Mouse (Mus musculus): ENCODE results near the gene Cysltr2.

The Cysltr2 gene

DNA sequence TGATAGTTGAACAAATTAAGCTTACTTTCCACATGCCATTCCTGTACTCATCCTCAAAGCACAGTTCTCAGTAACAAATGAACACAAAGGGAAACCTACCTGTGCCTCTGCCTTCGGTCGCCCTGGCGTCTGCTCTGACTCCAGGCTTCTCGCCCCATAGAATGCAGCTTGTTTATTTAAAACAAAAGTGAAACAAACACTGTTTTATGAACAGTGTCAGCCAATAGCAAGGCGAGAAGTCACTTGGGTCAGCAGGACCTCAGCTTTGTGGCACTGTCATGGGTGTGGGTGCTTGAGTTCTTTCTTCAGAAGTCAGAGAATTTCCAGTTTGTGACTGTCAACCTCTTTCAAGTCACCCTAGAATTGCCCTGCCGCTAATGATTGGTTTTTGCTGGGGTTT, at the start of gene Cysltr2:
TSS of gene Cysltr2 (minus strand) at position 178 of the 400 bp plus-strand sequence.
- no peak for DNase-seq (ENCODE audit: low read depth, low spot score)

DNA sequence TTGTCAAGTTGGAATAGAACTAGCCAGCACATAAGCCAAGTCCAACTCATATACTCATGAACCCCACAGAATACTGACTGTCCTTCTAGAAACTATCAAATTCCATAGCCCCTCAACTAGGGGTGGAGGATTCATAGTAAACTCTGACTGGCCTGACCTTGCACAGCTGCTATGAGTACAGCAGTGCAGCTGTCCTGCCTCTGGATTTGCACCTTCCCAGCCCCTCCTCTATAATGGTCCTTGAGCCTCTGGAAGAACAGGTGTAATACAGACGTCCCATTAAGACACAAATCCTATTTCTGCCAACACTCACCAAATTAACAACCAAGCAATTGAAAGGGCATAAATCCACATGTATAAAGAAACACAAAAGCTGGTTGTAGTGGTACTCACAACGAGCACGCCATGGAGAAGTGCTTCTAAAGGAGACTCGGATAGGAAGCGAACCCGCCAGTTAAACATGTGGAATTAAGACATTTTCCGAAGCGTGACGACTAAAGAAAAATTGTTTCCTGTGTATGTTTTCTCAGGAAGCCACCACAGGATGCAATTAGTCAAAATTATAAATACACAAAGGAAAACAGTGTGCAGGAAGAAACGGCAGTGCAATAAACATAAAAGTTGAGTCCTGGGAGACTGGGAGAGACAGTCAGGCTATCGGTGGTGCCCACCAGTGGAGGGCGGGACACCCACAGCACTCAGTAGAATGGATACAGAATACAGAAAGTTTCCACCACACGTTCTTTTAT, 46.1 kb upstream of the Cysltr2 start:
- no peak for DNase-seq (ENCODE audit: low read depth, low spot score)

DNA sequence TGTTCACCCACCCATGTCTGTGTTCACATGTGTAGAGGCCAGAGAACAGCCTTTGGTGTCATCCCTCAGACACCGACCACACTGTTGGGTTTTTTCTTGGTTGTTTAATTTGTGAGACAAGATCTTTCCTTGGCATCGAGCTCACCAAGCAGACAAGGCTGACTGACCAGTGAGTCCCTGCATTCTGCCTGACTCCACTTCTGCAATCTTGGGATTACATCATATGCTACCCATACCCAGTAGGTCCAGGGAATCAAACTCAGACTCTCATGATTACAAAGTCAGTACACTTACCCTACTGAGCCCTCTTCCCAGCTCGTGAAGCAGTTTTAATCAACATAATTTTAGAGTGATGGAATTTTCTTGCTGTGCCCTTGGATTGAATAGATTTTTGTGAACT, 44.0 kb upstream of the Cysltr2 start:
- no peak for DNase-seq (ENCODE audit: low read depth, low spot score)

DNA sequence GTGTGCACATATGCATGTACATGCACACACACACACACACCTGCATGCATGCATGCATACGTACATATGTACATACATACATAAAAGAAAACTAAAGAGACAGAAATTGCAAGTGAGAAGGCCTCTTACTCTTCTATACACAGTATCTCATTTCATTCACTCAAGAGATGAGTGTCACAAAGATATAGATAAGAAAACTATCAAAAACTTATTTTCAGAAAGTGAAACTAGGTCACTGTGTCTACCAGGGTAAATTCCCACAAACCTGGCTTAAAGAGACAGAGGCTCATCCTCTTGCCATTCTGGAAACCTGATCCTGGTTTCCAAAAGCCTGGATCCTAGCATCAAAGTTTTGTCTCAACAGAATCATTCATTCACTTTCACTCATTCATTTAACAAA, 39.3 kb upstream of the Cysltr2 start:
- no peak for DNase-seq (ENCODE audit: low read depth, low spot score)

DNA sequence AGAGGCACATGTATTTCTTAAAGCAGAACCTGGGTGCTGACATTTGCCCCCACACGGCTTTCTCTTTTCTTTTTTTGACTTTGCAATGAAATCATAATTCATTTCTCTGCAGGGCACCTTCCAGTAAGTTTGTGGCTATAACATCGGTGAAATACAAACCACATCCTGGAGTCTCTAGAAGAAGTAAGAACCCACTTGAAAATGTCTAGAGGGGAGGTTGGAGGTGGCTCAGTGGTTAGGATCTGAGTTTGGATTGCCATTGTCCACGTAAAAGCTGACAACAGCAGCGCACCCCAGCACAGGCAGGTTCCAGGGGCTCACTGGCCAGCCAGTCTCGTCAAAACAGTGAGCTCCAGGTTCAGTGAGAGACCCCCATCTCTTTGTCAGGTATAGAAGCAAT, 38.8 kb upstream of the Cysltr2 start:
- DNase-seq (ENCODE audit: low read depth, low spot score) = no peak

DNA sequence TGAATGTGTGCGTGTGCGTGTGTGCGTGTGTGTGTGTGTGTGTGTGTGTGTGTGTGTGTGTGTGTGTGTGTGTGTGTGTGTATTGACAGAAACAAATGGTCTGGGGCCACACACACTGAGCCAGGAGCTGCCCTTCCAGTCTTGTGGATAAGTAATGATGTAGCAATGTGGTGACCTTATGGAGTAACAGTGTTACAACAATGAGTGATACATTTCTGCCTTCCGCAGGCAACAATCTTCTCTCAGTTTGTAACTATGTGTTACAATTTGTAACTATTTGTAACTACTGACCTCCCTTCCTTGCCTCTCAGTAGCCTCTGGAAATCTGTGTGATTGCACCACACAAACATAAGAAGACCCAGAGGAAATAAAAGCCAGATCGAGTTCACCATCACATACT, 38.3 kb upstream of the Cysltr2 start:
- DNase-seq (ENCODE audit: low read depth, low spot score) = no peak

DNA sequence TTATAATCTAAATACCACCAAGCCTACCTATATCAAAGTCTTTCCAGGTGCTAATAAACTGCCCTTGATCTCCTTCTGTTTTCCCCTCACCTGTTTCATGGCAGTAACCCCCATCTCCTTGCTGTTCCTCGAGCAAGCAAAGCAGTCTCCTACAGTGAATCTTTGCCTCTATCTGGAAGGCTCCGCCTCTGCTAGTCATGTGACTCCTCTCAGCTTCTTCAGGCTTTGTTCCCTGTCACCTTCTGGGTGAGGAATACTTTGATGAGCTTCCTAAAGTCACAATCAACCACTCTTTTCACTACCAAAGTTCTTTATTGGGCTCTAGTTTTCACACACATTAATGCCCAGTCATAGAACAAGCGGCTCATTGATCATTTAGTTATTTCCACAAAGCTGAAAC, 37.5 kb upstream of the Cysltr2 start:
- DNase-seq (ENCODE audit: low read depth, low spot score) = no peak

DNA sequence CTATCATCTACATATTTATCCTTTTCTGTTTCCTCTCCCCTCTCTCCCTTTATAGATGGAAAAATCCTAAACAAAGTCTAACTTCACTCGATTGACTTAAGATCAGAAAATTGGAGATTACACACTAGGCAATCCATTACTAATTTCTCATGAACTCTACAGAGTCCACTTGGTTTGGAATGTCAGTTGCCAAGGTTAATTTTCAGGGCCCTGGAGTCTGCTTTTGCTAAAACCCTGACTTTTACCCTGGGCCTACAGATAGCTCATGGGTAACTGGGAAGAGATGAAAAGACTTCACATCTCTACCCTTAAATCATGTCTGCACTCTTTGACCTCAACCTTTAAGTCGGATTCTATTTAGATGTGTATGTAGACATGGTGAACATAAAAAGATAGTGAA, 34.6 kb upstream of the Cysltr2 start:
- DNase-seq (ENCODE audit: low read depth, low spot score) = no peak

DNA sequence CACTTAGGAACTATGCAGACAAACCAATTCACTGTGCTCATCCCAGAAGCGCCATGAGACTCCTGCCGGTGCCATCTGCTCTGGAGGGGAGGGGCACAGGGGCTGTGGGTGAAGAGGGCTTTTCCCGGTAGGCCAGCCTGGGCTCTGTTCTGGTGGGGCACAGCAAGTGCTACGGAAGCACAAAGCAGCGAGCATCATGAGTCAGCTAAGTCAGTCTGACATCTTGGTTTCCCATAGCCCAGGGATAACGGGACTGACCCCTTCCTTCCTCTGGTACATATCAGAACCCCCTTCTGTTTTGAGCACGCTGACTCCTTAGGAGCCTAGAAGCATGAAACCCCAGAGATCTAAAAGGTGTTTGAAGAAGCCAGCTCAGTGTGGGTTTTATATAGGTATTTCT, 15.5 kb upstream of the Cysltr2 start:
- DNase-seq (ENCODE audit: low read depth, low spot score) = no peak

DNA sequence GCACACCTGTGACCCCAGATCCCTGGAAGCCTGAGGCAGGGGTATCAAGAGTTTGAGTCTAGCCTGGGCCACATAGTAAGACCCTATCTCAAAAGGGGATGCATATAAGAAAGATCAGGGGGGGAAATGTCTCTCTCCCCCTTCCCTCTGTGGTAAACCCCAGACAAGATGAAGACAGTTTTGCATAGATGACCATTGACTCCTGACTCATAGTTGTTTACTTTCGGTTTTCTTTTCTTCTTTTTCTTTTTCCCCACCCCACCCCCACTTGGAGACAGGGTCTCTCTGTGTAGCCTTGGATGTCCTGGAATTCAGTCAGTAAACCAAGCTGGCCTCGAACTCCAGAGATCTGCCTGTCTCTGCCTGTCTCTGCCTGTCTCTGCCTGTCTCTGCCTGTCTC, 9.8 kb upstream of the Cysltr2 start:
- no peak for DNase-seq (ENCODE audit: low read depth, low spot score)

DNA sequence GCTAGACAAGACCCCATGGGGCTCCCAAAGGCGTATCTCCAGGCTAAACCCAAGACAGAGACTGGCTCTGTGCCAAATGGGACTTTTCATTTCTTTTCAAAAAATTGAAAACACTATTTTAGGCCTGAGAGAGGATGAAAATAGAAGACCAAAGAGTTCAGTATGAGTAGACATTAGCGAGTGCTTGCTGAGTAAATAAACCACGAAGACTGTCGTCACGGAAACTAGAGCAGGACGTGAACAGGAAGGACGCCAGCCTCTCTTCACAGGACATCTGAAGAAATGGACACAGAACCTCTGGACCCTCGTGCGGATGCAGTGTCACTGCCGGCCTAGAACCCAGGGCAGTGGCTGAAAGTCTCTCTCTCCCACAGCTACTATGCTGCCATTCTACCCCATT, 8.8 kb upstream of the Cysltr2 start:
- DNase-seq (ENCODE audit: low read depth, low spot score) = no peak

DNA sequence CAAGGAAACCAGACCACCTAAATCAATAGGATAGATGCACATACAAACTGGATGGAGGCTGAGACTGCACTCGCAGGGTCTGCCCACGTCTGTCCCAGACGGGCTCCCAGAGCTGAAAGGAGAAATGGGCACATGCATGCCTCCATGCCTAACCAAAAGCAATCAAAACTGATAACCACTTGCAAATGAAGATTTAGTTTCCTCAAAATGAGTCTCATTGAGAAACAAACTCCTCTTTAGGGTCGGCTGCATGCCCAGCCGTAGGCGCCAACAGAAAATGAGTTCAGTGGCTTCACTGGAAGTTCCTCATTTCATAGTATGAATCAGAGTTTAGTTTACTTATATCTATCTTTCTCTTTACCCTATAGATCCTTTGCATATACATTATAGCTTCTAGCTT, 7.9 kb upstream of the Cysltr2 start:
- DNase-seq (ENCODE audit: low read depth, low spot score) = no peak

DNA sequence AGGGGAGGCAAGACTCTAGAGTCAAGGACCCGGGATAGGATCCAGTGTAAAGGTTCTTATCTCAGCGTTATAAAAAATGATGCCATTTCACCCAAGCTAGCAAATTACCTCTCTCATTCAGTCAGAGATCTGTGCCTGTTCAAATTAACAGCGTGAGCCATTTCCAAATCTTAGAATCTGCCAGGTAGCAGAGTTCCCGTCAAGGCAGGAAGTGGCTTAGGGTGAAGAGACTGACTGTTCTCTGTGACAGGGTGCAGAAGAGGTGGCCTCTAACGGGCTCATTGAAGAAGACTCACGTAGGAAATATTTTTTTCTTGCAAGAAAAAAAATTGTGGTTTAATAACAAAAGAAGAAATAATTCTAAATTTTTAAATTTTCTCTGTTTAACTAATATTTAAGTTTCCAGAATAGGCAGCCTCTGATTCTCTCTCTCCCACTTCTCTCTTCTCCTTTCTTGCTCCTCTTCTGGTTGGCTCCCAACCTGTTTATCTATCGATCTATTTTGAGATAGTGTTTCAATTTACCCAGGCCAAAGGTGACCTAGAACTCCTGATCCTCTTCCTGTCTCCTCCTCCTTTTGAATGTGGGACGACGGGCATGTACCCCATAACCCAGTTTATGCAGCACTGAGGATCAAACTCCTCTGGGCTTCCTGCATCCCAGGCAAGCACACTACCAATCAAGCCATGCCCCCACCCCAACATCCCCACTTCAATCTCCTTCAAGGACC, 3.5 kb downstream of the Cysltr2 start:
- no peak for DNase-seq (ENCODE audit: low read depth, low spot score)

DNA sequence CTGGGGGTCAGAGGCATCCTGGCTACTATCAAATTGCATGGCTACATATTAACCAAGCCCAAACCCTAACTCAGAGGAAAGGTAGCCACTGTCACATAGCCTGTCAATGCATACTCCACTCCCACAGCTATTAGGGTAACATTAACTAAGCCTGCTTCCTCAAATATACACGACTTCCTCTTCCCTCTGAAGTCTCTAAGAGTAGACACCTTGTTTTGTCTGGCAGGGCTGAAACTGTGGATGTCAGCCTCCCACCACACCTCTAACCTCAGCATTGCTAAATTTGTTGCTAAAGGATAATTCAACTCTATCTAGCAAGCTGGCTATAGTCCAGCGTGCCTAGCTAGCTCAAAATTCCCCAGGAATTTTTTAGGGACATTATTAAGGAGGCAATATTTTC, 7.2 kb downstream of the Cysltr2 start:
- no peak for DNase-seq (ENCODE audit: low read depth, low spot score)

DNA sequence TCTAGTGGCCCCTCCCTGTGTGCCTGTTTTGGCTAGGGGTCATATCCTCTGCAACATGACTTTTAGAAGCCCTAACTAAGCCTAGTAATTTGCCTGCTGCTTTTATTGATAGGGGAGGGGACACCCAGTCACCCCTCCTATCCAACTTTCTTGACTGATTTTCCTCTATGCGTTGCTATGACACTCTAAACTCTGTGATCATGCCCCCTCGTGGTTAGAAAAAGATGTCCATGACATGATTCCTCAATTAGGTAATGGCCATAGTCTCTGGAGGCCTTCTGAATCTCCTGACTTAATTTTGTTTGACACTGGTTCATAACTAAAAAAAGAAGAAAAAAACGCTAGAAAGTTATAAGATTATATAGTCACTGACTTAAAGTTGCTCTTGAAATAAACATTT, 15.6 kb downstream of the Cysltr2 start:
- no peak for DNase-seq (ENCODE audit: low read depth, low spot score)

DNA sequence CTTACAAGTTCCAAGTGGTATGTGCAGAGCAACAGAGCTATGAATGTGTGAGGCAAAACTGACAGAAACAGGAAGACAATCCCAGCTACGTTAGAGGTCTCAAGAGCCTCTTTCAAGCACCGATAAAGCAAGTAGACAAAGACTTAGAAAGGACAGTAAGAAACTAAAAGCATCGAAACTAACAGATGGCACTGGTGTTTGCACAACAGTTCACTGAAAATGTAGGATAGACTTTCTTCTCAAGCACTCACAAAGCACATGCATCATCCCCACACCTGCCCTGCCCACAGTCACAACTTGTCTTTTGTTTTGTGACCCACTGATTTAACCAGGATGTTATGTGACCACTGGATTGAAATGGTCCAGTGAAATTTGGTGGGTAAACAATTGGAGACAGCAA, 17.7 kb downstream of the Cysltr2 start:
- no peak for DNase-seq (ENCODE audit: low read depth, low spot score)

DNA sequence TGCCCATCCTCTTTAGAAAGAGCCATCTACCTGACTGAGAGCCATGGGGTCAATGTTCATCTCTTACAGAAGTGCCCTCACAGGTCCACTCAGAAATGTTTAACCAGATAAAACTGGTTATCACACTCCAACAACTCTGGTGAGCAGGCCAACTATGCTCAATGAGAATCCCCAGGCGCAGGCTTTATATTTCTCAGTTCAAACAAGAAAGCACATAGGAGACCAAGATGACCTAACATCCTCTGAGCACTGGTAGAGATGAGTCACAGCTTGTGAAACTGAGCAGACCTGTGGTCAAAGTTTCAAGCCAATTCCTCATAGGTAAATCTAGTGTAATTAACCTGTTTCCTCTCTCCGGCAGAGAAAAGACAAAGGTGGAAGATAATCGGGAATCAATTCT, 31.6 kb downstream of the Cysltr2 start:
- DNase-seq (ENCODE audit: low read depth, low spot score) = no peak

DNA sequence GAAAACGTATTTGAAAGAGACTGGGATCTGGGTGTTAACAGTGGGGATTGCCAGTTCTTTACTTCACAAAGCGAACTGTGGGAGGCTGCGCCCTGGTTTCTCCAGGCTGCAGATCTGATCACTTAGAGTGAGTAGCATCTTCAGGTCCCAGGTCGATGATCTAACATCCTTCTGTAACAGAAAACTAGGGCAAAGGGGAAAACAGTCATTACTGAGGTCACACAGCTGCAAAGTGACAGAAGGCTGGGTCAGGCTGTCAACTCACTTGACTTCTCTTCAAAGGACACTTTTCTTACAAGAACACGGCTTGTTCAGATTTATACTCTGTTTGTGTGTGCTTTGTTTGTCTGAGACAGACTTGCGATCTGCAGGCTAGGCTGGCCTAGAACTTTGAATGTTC, 33.5 kb downstream of the Cysltr2 start:
- no peak for DNase-seq (ENCODE audit: low read depth, low spot score)

DNA sequence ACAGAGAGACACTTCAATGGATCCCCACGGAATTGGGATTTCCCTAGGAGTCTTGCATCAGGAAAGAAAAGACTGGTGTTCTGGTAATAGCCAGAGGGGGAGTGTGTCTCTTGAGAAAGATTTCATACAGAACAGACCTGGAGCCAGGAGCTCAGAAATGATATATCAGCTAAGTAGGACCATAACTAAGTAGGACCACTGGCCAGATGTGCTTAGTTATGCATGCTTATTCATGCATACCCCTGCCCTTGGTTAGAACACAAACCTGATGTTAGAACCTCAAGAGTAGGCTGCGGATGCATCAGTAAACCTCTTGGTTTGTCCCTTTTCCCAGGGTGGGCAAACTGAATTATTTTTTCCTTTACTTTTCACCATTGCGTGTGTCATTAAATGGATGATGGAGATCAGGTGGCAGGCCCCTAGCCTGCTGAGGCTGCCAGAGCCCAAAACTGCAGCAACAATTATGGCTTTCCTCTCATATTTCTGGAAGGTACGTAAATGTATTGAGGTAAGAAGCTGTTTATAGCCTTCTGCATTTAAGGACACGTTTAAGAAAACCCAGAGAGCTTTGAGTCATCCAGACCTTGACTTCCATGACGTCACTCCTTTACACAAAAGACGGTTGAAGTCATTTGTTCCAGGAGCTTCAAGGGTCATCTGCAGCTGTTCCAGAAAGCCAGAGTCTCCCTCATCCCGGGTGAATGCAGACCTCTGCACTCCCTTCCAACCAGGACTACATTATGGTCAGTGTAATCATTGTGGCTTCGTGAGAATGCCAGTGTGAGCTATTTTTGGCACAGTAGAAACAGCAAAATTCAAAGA, 35.0 kb downstream of the Cysltr2 start:
- DNase-seq (ENCODE audit: low read depth, low spot score) = no peak

DNA sequence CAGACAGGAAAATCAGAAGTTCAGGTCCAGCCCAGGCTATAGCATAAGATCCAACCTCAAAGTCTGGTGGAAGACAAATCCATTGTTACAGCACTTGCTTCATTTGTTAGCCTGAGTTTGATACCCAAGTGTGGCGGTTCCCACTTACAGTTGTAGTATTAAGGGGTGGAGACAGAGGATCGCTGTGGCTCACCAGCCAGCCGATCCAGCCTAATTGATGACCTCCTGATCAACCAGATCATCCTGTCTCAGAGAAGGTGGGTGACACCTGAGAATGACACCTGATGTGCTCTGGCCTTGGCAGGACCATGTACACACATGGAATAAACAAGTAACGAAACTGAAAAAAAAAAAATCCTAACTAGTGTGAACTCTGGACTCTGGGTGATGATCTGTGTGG, 47.1 kb downstream of the Cysltr2 start:
- no peak for DNase-seq (ENCODE audit: low read depth, low spot score)

DNA sequence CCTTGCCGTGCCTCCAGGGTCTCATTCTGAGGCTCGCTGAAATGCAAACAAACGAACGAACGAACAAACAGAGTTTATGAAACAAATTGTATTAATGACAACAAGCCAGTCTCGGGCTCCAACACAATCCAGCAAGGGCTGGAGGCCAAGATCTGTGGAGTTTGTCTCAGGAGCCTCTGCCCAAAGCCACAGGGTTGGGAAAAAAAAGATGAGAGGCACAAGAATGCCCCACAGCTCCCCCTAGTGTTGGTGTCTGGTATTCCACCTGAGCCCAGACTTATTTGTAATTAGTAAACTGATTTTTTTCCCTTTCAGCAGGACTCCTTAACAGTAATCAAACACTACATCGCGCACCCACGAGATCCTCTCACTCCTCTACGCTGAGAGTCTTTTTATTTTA, 48.6 kb downstream of the Cysltr2 start:
- DNase-seq (ENCODE audit: low read depth, low spot score) = no peak

DNA sequence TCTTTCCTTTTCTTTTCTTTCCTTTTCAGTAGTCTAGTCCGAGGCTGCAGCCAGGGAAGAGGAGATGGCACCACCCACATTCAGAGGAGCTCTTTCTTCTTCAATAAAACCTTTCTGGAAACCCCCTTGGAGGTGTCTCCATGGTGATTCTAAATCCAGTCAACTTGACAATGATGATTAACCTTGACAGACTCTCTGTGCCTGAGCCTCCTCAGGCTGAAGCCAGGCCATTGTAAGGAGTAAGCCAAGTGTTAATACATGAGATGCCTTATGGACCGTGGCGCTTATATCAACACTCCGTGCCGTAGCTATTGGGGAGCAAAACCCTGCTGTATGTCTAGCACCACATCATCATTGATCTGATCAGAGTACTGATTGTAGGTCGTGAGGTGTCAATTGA, 50.8 kb downstream of the Cysltr2 start:
- DNase-seq (ENCODE audit: low read depth, low spot score) = no peak

DNA sequence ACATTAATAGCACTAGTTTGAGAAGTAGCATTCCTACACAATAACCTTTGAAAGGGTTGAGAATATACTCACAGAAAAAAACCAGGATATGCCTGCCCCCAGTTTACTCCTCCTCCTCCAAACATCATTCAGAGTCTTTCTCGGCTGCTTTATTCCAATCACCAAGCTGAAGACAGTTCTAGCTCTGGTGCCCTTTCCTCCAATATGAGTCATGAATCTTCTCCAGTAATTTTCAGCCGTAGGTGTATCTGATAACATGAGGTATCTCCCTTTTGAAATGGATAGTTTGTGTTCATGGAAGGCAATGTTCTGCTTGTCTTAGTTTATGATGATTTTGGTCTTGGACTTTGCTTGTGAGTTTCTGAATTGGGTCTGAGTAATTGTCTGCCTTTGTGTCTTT, 62.9 kb downstream of the Cysltr2 start:
- no peak for DNase-seq (ENCODE audit: low read depth, low spot score)
